Mouse (Mus musculus): ENCODE data around the gene Rcc1. TPM values are rescaled to one million over a fixed set of nuclear protein-coding genes. Genes with fewer than 3 reads are reported as not detected.
"Not testable (repeated sequence)": the region's sequence is repeated elsewhere in the genome, so short reads cannot be mapped to it uniquely, and the experiment has no call there.

Gene Rcc1
- total RNA-seq, 2 experiments from 2014 or later = 17.6 to 22.0 TPM

DNA sequence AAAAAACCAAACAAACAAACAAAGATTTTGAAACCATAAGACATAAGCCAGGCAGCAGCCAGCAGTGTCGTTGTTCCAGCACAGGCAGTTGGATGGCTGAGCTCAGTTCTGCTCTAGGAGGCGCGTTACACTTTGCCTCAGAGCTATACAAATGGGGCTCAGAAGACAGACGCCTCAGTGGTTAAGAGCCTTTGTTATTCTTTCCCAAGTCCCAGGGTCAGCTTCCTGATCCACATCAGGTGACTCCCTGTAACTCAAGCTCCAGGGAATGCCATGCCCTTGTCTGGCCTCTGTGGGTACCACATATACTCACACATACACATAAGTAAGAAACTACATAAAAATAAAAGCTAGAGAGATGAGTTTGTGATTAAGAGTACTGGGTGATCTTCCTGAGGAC is 62.3 kb downstream of the Rcc1 start:
- DNase-seq = no peak
- intact Hi-C loops (cut with DNase I) = loop anchor here (10.0 kb wide), 1 partner anchor 54 kb away; no protein-coding TSS in a partner anchor

GRCm38 (mm10) chr4:132288840-132289239 is 64.6 kb downstream of the Rcc1 start:
- DNase-seq; intact Hi-C loops (cut with DNase I): not testable (repeated sequence)

Other genes with a start within 250 kb of the Rcc1 start
- gene Oprd1, start 209.1 kb downstream of the Rcc1 start, total RNA-seq (2021) = 1 to 10 TPM; 3.7 to 4.6 TPM
- 10 to 100 TPM; 69.2 to 70.6 TPM for gene Ythdf2, start 141.3 kb downstream of the Rcc1 start, total RNA-seq (2021)
- gene Gmeb1, start 92.0 kb downstream of the Rcc1 start, total RNA-seq (2021) = 10 to 100 TPM; 35.2 to 36.0 TPM
- 10 to 100 TPM; 16.8 to 19.1 TPM for gene Taf12, start 79.2 kb downstream of the Rcc1 start, total RNA-seq (2021)
- 1 to 10 TPM; 1.4 to 2.1 TPM for gene Rab42, start 50.2 kb downstream of the Rcc1 start, total RNA-seq (2021)
- gene Trnau1ap, start 24.1 kb downstream of the Rcc1 start, total RNA-seq (2021) = 10 to 100 TPM; 40.9 to 47.2 TPM
- gene Phactr4, start 68.9 kb upstream of the Rcc1 start, total RNA-seq (2021) = 10 to 100 TPM in 1 of 2 experiments, 1 to 10 TPM in 1; 9.3 to 11.5 TPM
- 10 to 100 TPM; 10.0 to 12.2 TPM for gene Med18, start 110.3 kb upstream of the Rcc1 start, total RNA-seq (2021)
- 1 to 10 TPM; 6.8 to 7.0 TPM for gene Sesn2, start 156.9 kb upstream of the Rcc1 start, total RNA-seq (2021)
- 100 to 1,000 TPM; 652 to 682 TPM for gene Atpif1, start 180.1 kb upstream of the Rcc1 start, total RNA-seq (2021)
- gene Dnajc8, start 181.9 kb upstream of the Rcc1 start, total RNA-seq (2021) = 10 to 100 TPM; 83.6 to 83.7 TPM
- gene Ptafr, start 210.5 kb upstream of the Rcc1 start, total RNA-seq (2021) = 1 to 10 TPM in 1 of 2 experiments, under 1 TPM in 1; 0.58 to 1.1 TPM

Measured in left cerebral cortex, postnatal 4 days (tissue).